Mouse (Mus musculus) left cerebral cortex, adult 8-10 months (tissue): ENCODE measurements around the gene Gspt2. TPM values are rescaled to one million over a fixed set of nuclear protein-coding genes. Genes with fewer than 3 reads are reported as not detected.
"Not testable (repeated sequence)": the region's sequence is repeated elsewhere in the genome, so short reads cannot be mapped to it uniquely, and the experiment has no call there.

Experiments
- DNase-seq, 2 experiments: peaks; one replicate each; pipeline ENCODE4 v3.0.0; 2022; ENCODE audit warnings: low spot score in 2 of 2
- total RNA-seq, 4 experiments: library from RNA; stranded (reverse); gene quantifications; 2 replicates each; pipeline ENCODE4 v1.2.4; 2022

Gene Gspt2
- total RNA-seq = 10 to 100 TPM; 27.7 to 32.8 (median 29.7) TPM

DNA sequence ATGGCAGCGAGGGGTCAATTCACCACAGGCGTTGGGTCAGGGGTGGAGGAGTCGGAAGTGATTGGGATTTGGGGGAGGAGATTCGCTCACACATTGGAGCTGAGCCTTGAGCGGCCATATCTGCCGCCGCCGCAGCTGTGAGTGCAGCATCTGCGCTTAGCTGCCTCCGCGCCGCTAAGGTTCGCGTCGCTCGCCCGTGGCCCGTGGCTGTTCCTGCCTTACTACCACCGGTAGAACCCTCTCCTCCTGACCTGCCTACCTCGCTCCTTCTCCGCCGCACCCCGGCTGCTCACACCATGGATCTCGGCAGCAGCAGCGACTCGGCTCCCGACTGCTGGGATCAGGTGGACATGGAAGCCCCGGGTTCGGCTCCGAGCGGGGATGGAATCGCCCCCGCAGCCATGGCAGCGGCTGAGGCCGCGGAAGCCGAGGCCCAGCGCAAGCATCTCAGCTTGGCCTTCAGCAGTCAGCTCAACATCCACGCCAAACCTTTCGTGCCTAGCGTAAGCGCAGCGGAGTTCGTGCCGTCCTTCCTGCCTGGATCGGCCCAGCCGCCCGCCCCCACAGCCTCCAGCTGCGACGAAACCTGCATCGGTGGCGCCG, at the start of gene Gspt2:
TSS of gene Gspt2 (plus strand) at position 109 of the 603 bp plus-strand sequence.
- DNase-seq = peak; percentile 30 to 43

GRCm38 (mm10) chrX:94624835-94625803, 10.8 kb upstream of the Gspt2 start:
- peak; percentile 5 to 40 for DNase-seq

GRCm38 (mm10) chrX:94636911-94637310, 1.0 kb downstream of the Gspt2 start:
- no peak for DNase-seq

DNA sequence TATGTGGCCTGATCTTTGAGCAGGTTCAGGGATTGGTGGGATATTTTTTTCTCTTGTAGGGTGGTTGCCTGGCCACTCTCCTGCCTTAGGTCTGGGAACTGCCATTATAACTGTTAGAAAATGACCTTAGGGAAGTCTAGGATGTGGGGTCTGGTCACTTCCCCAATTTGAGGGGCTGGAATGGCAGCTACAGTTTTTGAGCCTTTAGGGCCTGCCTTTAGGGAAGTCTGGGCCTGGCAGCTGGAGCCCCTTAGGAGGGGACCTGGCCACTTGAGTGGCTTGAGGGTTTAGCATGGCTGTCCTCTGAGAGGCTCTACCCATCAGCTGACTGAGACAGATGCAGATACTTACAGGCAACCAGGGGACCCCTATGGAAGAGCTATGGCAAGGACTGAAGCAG, 12.7 kb downstream of the Gspt2 start:
- no peak for DNase-seq

DNA sequence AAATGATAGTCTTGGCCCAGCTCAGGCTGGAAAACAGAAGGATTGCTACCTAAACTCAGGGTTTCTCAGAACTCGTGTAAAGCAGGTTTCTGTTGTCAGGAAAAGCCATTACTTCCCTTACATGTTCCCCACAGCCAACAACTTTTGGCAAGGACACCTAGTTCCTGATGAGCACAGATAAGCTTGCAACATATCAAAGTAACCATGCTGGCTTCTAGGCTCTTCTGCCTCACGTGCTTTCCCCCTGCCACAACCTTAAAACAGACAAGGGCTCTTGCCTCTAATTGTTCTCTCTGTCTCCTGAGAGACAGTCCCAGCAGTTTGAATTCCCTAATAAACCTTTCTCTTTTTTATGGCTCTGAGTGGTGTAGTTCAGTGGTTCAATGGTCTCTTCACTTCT, 21.9 kb downstream of the Gspt2 start:
- no peak for DNase-seq

GRCm38 (mm10) chrX:94670814-94671213, 34.9 kb downstream of the Gspt2 start:
- DNase-seq = no peak

- DNase-seq = peak in 1 of 2 experiments; percentile 19
Measured at GRCm38 (mm10) chrX:94674977-94675376, 39.1 kb downstream of the Gspt2 start.

- DNase-seq = not testable (repeated sequence)
Measured at GRCm38 (mm10) chrX:94681581-94681980, 45.7 kb downstream of the Gspt2 start.

DNA sequence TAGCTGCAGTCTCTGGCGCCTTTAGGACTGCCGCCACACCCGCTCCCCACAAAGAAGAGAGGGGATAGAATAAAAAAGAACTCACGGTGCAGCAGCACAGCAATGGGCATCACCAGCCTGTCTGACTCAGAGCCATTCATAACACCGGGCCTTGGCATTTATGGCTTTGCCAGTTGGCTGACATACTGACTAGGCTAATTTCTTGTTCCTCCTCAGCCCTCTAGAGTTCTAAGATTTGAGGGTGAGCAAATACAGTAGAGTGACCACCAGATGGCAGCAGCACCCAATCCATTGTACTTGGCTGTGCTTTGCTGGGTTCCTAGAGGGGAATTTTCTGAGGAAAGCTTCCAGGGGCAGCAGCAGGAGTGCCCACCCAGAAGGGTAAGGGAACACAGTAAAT, 53.7 kb downstream of the Gspt2 start:
- DNase-seq = not testable (repeated sequence)

Other genes with a start within 250 kb of the Gspt2 start
- gene Maged1, start 93.9 kb upstream of the Gspt2 start, total RNA-seq = 100 to 1,000 TPM; 460 to 476 (median 472) TPM
- gene Zxdb, start 88.5 kb downstream of the Gspt2 start, total RNA-seq = 10 to 100 TPM; 20.0 to 26.2 (median 23.6) TPM